Mouse (Mus musculus) urinary bladder, adult 18-20 months (tissue): ENCODE data around the gene Cdk5rap2.

Experiments
- DNase-seq, 2 experiments: peaks; one replicate each; pipeline ENCODE4 v3.0.0; 2022; ENCODE audit warnings: low spot score in 2 of 2, mixed read lengths in 2 of 2

The Cdk5rap2 gene

GRCm38 (mm10) chr4:70409994-70410721 lies at the start of gene Cdk5rap2:
TSS of gene Cdk5rap2 (minus strand) at chr4:70410443.
- DNase-seq = peak; percentile 93 to 97

DNA sequence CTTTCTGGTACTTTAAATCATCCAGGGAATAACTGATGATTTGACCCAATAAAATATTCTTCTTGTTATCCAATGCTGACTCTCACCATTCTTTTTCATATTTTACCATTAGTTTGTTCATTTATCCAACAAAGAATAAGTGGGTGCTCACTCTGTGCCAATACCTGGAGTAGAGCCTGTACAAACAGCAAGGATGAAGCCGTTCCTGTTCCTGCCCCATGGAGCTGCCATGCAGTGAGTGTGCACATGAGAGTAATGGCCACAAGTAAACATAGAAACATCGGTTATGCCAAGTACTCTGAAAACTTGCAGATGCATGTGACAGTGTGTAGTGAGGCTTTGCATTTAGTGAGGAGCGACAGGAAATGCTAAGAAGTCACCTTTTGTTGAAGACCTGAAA lies 41.9 kb upstream of the Cdk5rap2 start:
- no peak for DNase-seq

GRCm38 (mm10) chr4:70451750-70452149 lies 41.5 kb upstream of the Cdk5rap2 start:
- no peak for DNase-seq

DNA sequence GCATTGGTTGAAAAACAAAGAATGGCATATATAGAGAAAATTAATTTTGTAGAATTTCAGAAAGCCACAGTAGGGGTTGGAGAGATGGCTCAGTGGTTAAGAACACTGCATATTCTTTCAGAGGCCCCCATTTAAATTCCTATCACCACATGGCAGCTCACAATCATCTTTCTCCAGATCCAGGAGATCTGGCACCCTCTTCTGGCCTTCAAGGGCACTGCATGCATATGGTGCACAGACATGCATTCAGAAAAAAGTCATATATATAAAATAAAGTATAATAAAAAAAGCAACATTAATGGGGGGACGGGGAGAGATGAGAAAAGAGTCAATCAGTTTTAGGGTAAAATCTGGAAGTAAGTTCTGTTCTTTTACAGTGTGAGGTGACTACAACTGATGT lies 39.4 kb upstream of the Cdk5rap2 start:
- no peak for DNase-seq

- DNase-seq = no peak
These were observed 36.5 kb upstream of the Cdk5rap2 start for GRCm38 (mm10) chr4:70446774-70447173.

- no peak for DNase-seq
These were observed 10.0 kb upstream of the Cdk5rap2 start for GRCm38 (mm10) chr4:70420202-70420601.

DNA sequence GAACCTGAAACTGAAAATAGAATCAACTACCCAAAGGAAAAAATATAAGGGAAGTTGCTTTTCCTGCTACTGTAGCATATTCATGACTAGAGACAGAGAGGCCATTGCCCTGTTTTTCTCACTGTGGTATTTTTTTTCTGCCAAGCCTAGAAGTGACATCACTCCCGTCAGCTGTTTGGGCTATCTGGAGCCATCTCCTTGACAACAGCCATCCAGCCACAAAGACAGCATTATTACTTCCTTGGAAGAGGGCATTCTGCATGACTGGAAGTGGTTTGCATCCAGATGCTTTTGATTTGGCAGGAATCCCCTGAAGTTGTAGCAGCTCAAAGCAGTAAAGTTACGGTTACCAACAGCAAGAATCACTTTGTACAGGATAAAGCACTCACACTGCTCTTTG lies 1.9 kb upstream of the Cdk5rap2 start:
- no peak for DNase-seq

GRCm38 (mm10) chr4:70409456-70409855 lies 787 bp downstream of the Cdk5rap2 start:
- DNase-seq = no peak

DNA sequence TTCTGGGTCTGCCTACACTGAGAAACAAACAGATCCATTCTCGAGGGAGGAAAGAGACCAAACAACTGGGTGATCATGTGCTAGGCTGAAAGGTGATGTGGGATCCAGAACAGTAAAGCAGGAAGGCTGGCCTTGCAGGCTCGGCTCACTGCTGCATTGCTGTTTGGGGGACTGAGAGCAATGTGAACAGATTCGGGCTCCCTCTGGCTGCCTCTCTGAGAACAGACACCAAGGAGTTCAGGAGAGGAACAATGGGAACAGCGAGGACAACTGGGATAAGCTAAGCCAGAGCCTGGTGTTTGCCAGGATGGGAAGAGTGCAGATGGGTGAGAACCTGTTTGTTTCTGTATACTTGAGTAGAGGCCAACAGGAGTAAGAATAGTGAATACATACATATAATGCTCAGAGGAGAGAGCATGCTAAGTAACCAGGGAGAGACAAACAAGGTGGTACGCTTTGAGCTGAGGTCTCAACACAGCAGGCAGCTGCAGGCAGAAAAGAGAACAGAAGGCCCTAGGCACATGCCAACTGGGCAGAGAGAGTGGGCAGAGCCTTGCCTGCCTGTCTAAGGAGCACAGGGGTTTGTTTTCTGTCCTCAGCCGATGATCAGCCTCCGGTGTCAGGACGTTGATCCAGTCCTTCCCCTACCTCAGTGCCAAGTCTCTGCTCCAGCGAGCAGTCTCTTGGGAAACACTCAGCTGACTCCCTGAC lies 8.0 kb downstream of the Cdk5rap2 start:
- DNase-seq = no peak

GRCm38 (mm10) chr4:70399476-70399875 lies 10.8 kb downstream of the Cdk5rap2 start:
- DNase-seq = no peak

DNA sequence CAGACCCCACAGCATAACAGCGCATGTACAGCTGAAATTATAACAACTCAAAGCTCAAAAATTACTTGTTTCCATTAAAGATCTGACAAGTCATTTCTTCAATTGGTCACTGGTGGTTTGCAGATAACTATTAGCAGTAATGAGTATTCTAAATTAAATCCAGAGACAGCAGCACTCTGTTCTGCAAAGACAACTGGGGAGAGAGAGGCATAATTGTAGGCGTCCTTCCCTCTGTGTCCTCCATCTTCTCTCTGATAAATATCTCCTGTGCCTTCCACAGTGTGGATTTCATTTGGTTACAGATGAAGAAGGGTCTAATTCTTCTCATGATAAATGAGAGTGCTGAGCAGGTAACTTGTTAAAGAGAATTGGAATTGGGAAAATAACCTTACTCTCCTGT lies 11.2 kb downstream of the Cdk5rap2 start:
- DNase-seq = no peak

DNA sequence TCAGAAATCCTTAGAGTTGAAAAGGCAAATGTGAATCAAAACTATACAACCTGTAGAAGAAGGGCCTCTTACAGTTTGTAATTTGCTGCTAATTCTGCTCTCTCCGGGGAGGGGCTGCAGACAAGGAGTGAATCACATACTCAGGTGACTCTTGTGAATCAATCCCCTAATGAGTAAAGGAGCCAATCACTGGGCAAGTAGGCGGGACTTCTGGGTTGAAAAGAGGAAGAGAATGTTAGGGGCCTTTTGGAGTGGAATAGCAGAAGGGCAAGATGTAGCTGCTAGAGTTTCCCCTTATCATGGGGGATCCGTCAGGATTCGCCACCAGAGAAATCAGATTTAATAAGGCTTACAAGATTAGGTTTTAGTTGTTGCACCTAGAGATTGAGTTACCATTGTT lies 12.2 kb downstream of the Cdk5rap2 start:
- no peak for DNase-seq

- no peak for DNase-seq
These were observed 13.5 kb downstream of the Cdk5rap2 start for GRCm38 (mm10) chr4:70396701-70397100.

DNA sequence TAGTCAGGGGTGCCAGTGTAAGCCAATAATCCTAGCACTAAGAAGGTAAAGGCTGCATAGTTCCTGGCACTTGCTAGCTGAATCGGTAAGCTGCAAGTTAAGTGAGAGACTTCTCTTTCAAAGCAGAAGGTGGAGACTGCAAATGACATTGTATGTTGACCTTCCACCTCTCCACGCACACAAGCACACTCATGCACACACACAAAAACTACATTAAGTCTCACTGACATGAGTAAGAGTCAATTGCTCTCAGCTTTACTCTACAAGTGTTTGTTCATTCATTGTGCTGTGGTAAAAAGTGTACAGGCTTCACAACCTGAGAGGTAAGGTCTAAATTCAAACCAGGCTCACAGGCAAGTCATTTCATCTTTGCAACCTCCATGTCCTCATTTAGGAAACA lies 15.5 kb downstream of the Cdk5rap2 start:
- no peak for DNase-seq

- no peak for DNase-seq
These were observed 18.4 kb downstream of the Cdk5rap2 start for GRCm38 (mm10) chr4:70391760-70392372.

DNA sequence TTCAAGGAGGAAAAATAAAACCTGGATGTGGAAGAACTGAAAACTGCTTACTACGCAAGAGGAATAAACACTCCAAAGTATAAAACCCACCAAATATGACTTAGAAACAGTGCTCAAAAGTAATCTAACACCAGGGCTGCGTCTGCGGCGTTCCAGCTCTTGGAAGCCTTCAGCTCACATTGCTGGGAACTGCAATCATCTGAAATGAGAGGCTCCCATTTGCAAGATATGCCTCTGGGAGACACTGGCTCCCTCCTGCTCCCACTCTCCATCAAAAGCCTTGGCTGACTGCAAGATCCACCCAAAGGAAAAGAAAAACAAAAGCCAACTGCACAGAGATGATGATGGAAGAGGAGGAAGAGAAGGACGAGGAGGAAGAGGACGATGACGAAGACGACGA lies 19.2 kb downstream of the Cdk5rap2 start:
- no peak for DNase-seq

DNA sequence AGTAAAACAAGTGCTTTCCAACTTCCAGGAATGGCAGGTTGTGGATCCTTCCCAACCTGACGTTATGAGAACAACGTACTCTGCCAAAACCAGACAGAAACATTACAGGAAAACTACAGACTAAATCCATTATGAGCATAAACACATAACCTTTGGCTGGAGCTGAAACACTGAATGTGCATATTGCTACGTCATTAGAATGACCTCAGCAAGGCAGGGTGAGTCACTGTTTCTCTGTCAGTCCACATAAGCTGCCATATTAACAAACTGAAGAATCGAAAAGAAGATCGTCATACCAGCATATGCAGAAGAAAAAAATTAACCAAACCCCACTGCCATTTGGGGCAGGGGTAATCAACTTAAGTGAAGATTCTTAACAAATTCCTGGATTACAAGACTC lies 24.0 kb downstream of the Cdk5rap2 start:
- DNase-seq = no peak

GRCm38 (mm10) chr4:70377359-70377758 lies 32.9 kb downstream of the Cdk5rap2 start:
- no peak for DNase-seq

DNA sequence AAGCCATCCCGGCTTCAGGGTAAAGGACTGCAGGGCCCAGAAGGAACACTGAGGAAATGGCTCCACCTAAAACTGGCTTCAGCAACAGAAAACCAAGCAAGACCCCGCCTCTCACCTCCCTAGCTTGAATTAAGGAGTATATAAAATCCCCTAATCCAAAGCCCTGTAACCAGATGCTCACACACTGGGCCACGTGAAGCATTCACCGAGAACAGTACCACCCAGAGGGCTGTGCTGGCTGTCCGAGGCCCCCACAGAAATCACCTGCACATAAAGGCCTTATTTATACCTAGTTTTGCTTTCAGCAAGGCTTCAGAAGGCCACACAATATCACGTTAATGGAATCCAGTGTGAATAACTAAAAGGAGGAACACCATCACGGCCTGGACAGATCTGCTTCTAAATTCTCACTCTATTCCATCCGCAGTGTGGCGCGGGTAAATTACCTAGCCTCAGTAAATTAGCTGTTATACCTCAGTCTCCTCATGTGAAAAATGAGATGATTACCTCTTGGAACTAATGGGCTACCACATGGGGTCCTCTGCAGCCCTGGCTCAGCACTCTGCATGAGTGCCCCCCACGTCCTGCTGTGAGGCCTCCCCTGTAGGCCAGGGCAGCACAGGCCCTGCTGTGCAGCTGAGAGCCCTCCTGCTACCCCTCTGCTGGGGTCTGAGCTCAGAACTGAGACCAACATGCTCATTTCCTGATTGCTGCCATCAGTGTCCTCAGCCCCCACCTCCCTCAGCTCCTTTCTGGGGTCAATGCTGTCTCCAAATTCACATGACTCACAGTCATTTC lies 45.0 kb downstream of the Cdk5rap2 start:
- no peak for DNase-seq

DNA sequence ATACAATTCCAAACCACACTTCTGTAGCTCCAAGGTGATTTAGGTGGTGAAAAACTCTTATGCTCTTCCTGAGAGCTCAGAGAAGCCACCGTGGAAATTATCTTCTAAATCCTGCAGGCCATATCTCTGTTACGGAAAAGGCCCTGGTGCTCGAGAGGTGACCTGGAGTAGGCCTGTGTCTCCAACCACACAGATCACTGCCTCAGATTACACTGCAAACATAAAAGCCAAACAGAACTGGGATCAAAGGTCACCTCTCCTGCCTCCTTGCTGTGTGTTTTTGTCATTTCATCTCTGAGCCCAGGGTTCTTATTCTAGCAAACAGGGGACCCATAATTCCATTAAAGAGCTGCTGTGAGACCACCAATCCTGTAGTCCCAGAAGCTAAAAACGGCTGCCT lies 48.9 kb downstream of the Cdk5rap2 start:
- no peak for DNase-seq

DNA sequence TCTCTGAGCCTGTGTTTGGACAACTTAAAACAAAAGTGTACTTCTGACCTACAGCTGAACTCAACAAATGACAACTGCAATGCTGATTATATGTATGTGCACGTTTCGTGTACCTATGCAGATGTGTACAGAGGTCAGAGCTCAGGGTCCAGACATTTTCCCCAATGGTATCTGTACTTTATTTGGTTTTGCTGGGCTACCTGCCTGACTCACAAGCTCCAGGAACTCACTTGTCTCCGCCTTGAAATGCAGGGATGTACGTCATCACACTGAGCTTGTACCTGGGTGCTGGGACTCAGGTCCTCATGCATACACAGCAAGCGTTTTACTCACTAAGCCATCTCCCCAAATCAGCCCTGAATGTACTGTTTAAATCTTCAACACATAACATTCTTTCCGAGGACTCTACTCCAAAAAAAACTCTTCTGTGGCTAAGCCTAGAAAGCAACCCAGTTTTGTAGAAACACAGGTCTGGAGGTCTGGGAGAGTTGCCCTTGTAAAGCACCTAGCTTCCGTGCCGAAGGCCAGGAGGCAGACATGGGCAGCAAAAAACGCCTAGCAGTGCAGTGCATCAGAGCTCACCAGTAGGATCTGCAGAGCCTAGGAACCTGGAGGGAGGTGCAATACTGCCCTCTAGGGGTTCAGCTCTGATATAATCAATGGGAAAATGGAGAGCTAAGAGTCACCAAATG lies 54.4 kb downstream of the Cdk5rap2 start:
- DNase-seq = peak; percentile 6 to 13

- DNase-seq = no peak
These were observed 55.8 kb downstream of the Cdk5rap2 start for GRCm38 (mm10) chr4:70354448-70354847.
